Mouse (Mus musculus): ENCODE measurements around the gene Ibtk. TPM values are rescaled to one million over a fixed set of nuclear protein-coding genes. Genes with fewer than 3 reads are reported as not detected.
"Not testable (repeated sequence)": the region's sequence is repeated elsewhere in the genome, so short reads cannot be mapped to it uniquely, and the experiment has no call there.

Gene Ibtk
- polyA plus RNA-seq (2015; fragmentation: Nextera tagmentation; extraction: Ambion mirVana) = 8.9 and 9.9 TPM in 2 replicates

- ATAC-seq = peak; percentile 99
- peak within 1 kb of the TSS; percentile 70 for H3K4me2 ChIP-seq (replicated peaks; ENCODE audit: low read depth)
- H3K9me3 ChIP-seq (ENCODE audit: control insufficient read depth) = no peaks in the 10 kb centered on the region
- H3K36me3 ChIP-seq (ENCODE audit: control insufficient read depth, insufficient read depth) = no peaks in the 10 kb centered on the region
- no peaks in the 10 kb centered on the region for H3K27me3 ChIP-seq (replicated peaks; ENCODE audit: control insufficient read depth, insufficient read depth, low read length)
- H3K4me1 ChIP-seq (replicated peaks; ENCODE audit: control insufficient read depth, insufficient read depth, low read length) = no peaks in the 10 kb centered on the region
- H3K4me3 ChIP-seq (ENCODE audit: low read depth, low read length) = peak within 1 kb of the TSS; percentile 100
- TF ChIP-seq CTCF (IDR thresholded peaks at IDR 0.05; ENCODE audit: low read depth) = peak; percentile 56
- under 1% methylated on average over 52 of the region's 52 CpGs for WGBS
- peak within 1 kb of the TSS; percentile 98 for H3K27ac ChIP-seq (ENCODE audit: low read depth, low read length)
- H3K9ac ChIP-seq (ENCODE audit: low read depth, low read length) = peak within 1 kb of the TSS; percentile 92
Observed at GRCm38 (mm10) chr9:85749142-85749921, at the start of gene Ibtk. Ibtk (minus strand) TSS chr9:85749334.

- H3K36me3 ChIP-seq (ENCODE audit: control insufficient read depth, insufficient read depth); ATAC-seq; H3K27me3 ChIP-seq (replicated peaks; ENCODE audit: control insufficient read depth, insufficient read depth, low read length); H3K4me2 ChIP-seq (replicated peaks; ENCODE audit: low read depth); H3K27ac ChIP-seq (ENCODE audit: low read depth, low read length); H3K4me3 ChIP-seq (ENCODE audit: low read depth, low read length); H3K9ac ChIP-seq (ENCODE audit: low read depth, low read length); H3K9me3 ChIP-seq (ENCODE audit: control insufficient read depth); H3K4me1 ChIP-seq (replicated peaks; ENCODE audit: control insufficient read depth, insufficient read depth, low read length): not testable (repeated sequence)
- 93% methylated on average over 18 of the region's 18 CpGs for WGBS
Observed at GRCm38 (mm10) chr9:85791521-85791920, 42.4 kb upstream of the Ibtk start.

GRCm38 (mm10) chr9:85780249-85780648 is 31.1 kb upstream of the Ibtk start:
- TF ChIP-seq CTCF (IDR thresholded peaks at IDR 0.05; ENCODE audit: low read depth) = no peak
- H3K4me1 ChIP-seq (replicated peaks; ENCODE audit: control insufficient read depth, insufficient read depth, low read length) = no peaks in the 10 kb centered on the region
- H3K9ac ChIP-seq (ENCODE audit: low read depth, low read length) = no peak overlapping the region
- H3K4me3 ChIP-seq (ENCODE audit: low read depth, low read length) = no peak overlapping the region
- ATAC-seq = no peak
- H3K36me3 ChIP-seq (ENCODE audit: control insufficient read depth, insufficient read depth) = no peaks in the 10 kb centered on the region
- no peaks in the 10 kb centered on the region for H3K9me3 ChIP-seq (ENCODE audit: control insufficient read depth)
- WGBS = 89% methylated on average over 4 of the region's 4 CpGs
- no peak overlapping the region for H3K4me2 ChIP-seq (replicated peaks; ENCODE audit: low read depth)
- no peak overlapping the region for H3K27ac ChIP-seq (ENCODE audit: low read depth, low read length)
- H3K27me3 ChIP-seq (replicated peaks; ENCODE audit: control insufficient read depth, insufficient read depth, low read length) = no peaks in the 10 kb centered on the region

GRCm38 (mm10) chr9:85779458-85779857 is 30.3 kb upstream of the Ibtk start:
- ATAC-seq = no peak
- WGBS = 15% methylated on average over 4 of the region's 4 CpGs
- H3K4me3 ChIP-seq (ENCODE audit: low read depth, low read length) = no peak overlapping the region

GRCm38 (mm10) chr9:85777544-85777943 is 28.4 kb upstream of the Ibtk start:
- Histone ChIP-seq H3K4me2 (replicated peaks; ENCODE audit: low read depth) (no peak overlapping the region), H3K36me3 (ENCODE audit: control insufficient read depth, insufficient read depth) (no peaks in the 10 kb centered on the region), H3K27me3 (replicated peaks; ENCODE audit: control insufficient read depth, insufficient read depth, low read length) (no peaks in the 10 kb centered on the region), H3K4me3 (ENCODE audit: low read depth, low read length) (no peak overlapping the region), H3K4me1 (replicated peaks; ENCODE audit: control insufficient read depth, insufficient read depth, low read length) (no peaks in the 10 kb centered on the region), H3K9ac (ENCODE audit: low read depth, low read length) (no peak overlapping the region), H3K9me3 (ENCODE audit: control insufficient read depth) (no peaks in the 10 kb centered on the region), H3K27ac (ENCODE audit: low read depth, low read length) (no peak overlapping the region)
- no peak for ATAC-seq
- no peak for TF ChIP-seq CTCF (IDR thresholded peaks at IDR 0.05; ENCODE audit: low read depth)
- WGBS = 65% methylated on average over 6 of the region's 6 CpGs

More at GRCm38 (mm10) chr9:85779458-85779857, 30.3 kb upstream of the Ibtk start:
- Histone ChIP-seq H3K36me3 (ENCODE audit: control insufficient read depth, insufficient read depth) (no peaks in the 10 kb centered on the region), H3K27me3 (replicated peaks; ENCODE audit: control insufficient read depth, insufficient read depth, low read length) (no peaks in the 10 kb centered on the region), H3K4me2 (replicated peaks; ENCODE audit: low read depth) (no peak overlapping the region), H3K9me3 (ENCODE audit: control insufficient read depth) (no peaks in the 10 kb centered on the region), H3K9ac (ENCODE audit: low read depth, low read length) (no peak overlapping the region), H3K4me1 (replicated peaks; ENCODE audit: control insufficient read depth, insufficient read depth, low read length) (no peaks in the 10 kb centered on the region), H3K27ac (ENCODE audit: low read depth, low read length) (no peak overlapping the region)
- peak; percentile 69 for TF ChIP-seq CTCF (IDR thresholded peaks at IDR 0.05; ENCODE audit: low read depth)

- Histone ChIP-seq H3K4me3 (ENCODE audit: low read depth, low read length) (no peak overlapping the region), H3K4me1 (replicated peaks; ENCODE audit: control insufficient read depth, insufficient read depth, low read length) (no peaks in the 10 kb centered on the region), H3K36me3 (ENCODE audit: control insufficient read depth, insufficient read depth) (no peaks in the 10 kb centered on the region), H3K27me3 (replicated peaks; ENCODE audit: control insufficient read depth, insufficient read depth, low read length) (no peaks in the 10 kb centered on the region), H3K9ac (ENCODE audit: low read depth, low read length) (no peak overlapping the region), H3K4me2 (replicated peaks; ENCODE audit: low read depth) (no peak overlapping the region), H3K27ac (ENCODE audit: low read depth, low read length) (no peak overlapping the region), H3K9me3 (ENCODE audit: control insufficient read depth) (no peaks in the 10 kb centered on the region)
- 58% methylated on average over 12 of the region's 12 CpGs for WGBS
- TF ChIP-seq CTCF (IDR thresholded peaks at IDR 0.05; ENCODE audit: low read depth) = no peak
- no peak for ATAC-seq
Observed at GRCm38 (mm10) chr9:85772280-85772679, 23.1 kb upstream of the Ibtk start.
